Mouse (Mus musculus) layer of hippocampus, adult 11-12 months (tissue): ENCODE results near the gene Tmem95.
A peak's percentile ranks its signal among the peaks of the same experiment; 100 is the strongest.

ENCODE experiments used
- DNase-seq: peaks from one replicate; pipeline ENCODE4 v3.0.0; 2022; ENCODE audit warnings: low spot score

Gene Tmem95

DNA sequence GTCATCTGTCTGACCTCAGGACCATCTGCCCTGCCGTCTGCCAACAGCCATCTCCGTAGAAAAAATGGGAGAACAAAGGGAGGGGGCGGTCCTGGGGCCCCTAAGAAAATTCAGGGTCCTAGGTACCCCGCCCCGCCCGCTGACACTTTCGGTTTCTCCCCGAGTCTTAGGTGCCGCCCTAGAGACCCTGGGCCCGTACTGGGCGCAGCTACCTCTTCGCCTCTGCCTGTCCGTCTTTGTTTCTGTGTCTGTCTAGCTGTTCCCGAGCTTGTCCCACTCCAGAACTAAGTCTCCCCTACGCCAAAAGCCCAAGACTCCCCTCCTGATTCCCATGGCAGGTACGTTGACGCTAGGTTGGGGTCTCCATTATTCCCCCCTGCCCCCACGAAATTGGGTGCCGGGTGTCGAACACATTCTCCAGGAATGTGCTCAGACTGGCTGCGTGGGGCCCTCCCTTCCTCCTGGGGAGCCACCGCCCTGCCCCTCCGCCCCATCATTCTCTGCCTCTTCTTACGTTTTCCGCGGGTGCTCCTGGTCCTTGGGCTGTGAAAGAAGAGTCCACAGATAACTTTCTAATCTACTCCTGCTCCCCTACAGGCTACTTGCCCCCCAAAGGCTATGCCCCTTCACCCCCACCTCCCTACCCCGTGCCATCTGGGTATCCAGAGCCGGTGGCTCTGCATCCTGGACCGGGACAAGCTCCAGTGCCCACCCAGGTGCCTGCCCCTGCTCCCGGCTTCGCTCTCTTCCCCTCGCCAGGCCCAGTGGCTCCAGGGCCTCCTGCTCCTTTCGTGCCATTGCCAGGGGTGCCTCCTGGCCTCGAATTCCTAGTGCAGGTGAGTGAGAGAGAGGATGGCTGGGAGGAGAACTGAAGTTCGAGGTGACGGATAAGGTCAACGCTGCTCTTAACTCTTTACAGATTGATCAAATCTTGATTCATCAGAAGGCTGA lies 30.8 kb downstream of the Tmem95 start:
- no peak for DNase-seq

DNA sequence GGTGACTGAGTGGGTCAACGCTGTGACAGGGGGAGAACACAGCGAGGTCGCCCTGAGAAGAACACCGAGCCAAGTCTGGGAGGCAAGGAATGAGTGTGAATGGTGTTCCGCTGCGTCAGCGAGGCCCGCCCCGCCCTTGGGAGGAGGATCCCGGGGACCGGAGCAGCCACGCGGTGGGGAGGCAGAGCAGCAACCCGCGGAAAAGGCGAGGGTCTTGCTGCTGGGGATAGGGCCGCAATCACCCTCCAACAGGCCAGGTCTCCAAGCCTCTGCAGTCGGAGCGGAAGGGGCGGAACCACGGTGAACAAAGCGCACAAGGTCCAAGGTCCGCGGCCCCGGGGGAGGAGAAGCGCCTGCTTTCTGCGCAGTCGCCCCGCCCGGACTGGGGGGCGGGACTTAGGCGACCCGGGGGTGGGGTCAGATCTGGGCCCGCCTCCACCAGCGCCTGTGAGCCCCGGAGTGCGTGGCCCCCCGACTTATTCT lies 31.6 kb downstream of the Tmem95 start, which contains the start of gene Plscr3:
TSS of gene Plscr3 (plus strand) at position 179 of the 483 bp plus-strand sequence.
- DNase-seq: peak; percentile 84

DNA sequence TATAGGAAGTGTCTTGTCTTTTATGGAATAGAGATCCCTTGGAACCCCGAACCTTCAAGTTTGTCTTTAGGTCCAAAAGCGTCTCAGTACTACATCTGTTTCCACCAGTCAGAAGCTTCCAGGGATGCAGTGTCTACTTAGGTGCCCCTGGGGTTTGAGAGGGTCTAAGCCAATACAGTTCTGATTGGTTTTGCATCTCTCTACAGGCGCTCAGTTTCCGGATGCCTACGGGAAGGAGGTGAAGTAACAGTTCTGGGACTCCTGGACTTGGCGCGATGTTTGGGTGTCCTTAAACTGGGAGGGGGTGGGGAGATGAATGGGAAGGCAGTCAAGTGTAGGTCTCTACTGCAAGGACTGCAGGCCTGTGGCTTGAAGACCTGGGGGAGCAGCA lies 39.1 kb downstream of the Tmem95 start:
- DNase-seq: no peak

DNA sequence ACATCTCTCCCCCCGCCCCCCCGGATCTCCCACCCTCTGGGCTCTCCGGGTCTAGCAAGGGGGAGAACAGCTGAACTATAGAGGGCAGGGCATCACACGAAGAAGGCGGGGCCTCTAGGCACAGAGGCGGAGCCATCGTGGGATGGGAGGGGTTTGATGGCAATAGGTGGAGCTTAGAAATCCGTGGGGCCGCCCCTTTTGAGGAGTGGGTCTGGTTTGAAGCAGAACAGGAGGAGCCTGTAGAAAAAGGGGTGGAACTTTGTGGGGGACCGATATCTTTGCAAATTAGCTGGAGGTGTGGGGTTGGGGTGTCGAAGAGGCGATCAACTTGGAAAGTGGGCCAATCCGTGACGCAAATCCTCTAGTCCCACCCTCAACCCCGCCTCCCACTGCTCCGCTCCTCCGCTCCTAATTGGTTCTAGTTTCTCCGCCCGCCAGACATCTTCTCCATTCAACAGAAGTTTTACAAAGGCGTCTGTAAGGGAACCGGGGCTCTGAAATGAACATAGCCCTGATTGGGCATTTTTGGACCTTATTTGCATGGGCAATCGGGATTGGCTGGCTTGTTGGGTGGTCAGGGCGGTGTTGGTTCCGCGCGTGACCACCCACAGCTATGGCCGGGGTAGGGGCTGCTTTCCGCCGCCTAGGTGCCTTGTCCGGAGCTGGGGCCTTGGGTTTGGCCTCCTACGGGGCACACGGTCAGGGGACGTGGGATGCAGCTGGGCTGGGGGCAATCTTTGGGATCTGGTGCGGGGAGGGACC lies 39.7 kb downstream of the Tmem95 start, which contains the start of gene Tmem256:
TSS of gene Tmem256 (plus strand) at position 563 of the 762 bp plus-strand sequence.
- peak; percentile 97 for DNase-seq

DNA sequence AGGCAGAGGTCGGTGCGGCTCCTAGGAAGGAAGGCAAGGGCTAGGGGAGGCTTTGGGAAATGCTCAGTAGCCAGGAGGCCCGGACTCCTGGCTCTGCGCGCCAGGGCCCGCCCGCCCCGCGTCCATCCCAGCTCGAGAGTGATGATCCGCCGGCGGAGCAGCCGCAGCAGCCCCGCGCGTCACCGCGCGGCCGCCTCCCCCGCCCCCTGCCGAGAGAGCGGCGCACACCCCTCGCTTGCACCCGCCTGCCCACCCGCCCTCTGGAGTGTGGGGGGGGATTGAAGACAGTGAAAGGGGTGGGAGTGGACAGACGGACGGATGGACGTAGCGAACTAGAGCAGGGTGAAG lies 40.2 kb downstream of the Tmem95 start, which contains the start of gene Nlgn2:
TSS of gene Nlgn2 (minus strand) at position 181 of the 348 bp plus-strand sequence.
- DNase-seq: no peak

DNA sequence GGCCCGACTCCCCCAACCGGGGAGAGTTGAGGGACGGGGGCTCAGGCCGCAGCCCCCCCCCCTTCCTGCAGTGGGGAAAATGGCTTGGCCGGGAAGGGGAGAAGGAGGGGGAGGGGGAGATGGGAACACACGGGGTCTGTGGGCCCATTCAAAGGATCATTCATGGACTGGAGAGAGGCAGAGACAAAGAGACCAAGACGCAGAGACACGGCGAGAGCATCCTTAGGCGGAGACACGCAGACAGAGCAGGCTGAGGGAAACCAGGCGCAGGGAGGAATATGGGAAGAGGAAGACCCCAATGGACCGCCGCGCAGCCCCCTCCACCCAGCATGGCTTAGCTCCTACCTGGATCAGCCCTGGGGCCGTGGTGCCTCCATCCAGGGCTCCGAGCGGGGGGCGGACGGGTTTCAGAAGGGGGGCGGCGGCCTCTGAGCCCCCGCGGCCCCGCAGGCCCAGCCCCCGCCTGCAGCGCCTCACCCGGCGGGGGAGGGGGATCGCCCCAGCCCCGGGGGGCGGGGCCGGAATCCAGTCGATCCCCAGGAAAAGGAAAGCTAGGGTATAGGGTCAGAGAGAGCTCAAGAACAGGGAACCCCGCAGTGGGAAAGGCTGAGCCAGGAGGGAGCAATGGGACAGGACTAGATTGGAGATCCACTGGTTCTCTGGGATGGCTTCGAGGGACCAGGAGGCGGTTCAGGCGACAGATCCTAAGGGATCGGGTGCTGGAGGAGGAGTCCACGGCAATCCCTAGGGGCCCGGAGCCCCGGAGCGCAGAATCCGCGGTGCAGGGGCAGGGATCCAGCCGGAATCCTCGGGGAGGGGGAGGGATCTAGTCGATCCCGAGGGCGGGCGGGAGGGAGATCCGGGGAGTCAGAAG lies 40.9 kb downstream of the Tmem95 start:
- peak; percentile 47 for DNase-seq

DNA sequence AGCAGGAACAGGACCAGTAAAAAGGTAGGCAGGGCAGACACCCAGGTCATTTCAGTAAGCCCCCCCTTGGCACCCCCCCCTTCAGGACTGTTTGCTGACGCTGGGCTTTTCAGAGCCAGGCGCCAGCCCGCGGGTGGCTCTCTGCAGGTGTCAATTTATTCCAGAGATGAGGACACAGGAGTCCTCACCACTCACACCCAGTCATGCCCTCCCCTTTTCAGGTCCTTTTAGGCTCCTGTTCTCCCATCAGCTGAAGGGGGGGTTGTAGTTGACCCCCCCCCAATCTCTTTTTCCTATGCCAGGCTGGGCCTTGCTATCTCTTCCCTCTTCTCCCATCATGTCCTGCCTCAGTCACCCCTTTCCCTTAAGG lies 41.9 kb downstream of the Tmem95 start:
- DNase-seq: no peak

DNA sequence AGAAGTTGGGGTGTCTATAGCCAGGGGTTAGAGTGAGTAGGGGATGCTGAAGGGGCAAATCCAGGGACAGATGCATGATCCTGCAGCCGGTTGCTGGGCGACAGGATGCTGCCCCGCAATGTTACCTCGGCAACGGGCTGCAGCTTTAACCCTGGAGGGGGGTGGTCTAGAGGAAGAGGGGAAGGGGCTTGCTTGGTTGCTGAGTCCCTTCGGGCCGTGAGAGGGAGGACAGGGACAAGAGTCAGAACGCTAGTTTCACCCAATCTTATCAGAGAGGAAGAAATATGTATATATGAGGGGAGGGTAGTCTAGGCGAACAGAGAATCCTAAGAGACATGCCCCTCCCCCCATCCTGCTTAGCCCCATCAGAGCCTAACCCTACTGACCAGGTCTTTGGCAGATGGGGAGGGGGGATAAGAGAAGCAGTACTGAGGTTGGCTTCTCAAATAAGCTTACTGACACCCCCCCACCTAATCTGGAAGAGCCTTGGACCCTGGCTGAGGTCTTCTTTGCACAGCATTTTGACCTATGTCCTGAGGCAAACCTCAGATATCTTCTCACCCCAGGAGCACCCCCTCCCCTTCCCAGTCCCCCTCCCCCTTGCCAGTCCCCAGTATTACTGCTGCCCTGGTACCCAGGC lies 42.4 kb downstream of the Tmem95 start:
- no peak for DNase-seq

DNA sequence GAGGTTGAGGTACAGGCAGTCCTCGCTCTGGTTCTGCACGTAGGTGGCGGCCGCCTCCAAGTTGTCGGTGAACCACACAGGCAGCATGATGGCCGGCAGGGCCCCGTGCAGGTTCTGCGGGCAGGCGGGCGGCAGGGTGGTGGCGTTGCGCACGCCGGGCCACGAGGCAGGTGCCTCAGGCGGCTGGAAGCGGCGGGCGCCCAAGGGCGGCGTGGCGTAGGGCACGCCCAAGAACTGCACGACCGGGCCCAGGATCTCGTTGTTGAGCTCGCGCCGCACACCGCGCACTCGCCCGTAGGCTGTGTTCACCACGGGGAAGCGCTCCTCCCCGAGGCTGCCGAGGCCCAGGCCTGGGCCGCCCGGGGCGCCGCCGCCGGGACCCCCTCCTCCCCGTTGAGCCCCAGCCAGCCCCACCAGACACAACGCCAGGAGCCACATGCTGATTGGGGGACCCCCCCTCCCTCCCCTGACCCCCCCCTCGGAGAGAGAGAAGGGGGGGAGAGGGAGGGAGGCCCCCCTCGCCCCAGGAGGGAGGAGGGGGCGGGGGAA lies 43.7 kb downstream of the Tmem95 start:
- DNase-seq: no peak

DNA sequence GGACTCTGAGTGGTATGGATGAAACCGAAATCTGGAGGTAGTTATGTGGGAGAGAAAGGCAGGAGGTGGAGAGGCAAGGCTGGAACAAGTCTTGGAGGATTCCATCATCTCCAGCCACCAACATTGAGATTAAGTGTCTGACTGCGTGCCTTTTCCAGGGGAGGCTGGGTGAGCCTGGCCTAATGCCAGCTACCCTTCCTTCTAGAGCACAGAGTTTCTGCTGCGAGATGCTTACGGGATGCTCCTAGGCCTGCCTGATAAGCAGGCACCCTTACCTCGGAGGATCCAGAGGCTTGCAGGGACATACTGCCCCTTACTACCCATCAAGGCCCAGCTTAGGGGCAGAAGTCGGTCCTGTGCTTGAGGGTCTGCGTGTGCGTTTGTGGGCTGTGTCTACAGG lies 44.3 kb downstream of the Tmem95 start:
- DNase-seq: no peak

DNA sequence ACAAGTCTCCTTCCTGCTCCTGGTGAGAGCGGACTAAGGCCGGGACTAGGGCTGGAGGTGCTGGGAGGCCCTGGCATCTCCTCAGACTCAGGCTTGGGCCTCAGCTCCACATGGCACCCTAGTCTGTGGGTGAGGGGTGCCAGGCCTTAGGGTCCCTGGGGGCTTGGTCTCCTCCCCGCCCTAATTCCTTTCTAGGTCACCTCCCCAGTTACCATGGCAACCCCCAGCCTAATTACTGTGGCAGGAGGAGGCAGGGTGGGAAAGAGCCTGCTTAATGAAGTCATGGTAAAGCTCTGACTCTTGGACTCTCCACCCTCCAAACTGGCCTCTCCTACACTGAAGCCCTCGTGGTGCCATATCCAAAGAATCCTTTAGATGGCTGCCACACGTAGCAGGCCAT lies 49.0 kb downstream of the Tmem95 start:
- DNase-seq: no peak
